Mouse (Mus musculus): ENCODE data around the gene Gm39653. TPM values are rescaled to one million over a fixed set of nuclear protein-coding genes. Genes with fewer than 3 reads are reported as not detected.
A peak's percentile ranks its signal among the peaks of the same experiment; 100 is the strongest.

Gm39653 gene
- total RNA-seq, 1 experiment from 2014 or later, result not detected

DNA sequence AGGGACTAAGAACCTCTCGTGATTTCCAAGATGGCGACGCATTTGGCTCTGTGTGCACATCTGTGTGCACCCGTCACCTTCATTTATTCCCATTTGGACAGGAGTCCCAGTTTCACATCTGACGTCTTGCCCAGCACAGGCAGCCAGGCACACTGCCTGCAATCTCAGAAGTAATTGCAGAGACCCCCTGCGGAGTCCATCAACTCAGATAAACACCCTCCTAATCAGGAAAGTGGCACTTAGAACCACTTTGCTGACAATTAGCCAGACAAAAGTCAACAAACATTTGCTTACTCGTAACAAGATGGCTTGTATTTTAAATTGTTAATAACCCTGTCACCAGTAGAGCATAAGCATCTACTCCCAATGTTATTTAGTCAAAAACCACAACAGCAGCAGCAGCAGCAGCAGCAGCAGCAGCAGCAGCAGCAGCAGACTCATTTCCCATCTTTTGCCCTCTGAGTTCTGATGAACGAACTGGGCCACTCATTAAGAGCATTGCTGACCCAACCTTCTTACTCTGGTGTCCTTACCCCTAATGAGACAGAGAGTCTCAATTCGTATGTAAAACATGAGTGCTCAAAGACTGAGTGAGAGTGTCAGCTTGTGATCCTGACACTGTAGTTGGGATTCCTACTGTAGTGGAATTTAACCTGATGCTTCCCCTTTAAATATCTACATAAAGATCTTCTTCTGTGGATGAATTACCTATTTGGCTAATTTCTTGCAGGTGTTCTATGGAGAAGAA lies 51.6 kb downstream of the Gm39653 start:
- ATAC-seq (replicated peaks in 1 of 2; ENCODE audit: insufficient read depth in 1 of 2, low FRiP score in 2 of 2, low TSS enrichment in 1 of 2, low read depth in 1 of 2, poor library complexity in 2 of 2, severe bottlenecking in 2 of 2), result no peak

DNA sequence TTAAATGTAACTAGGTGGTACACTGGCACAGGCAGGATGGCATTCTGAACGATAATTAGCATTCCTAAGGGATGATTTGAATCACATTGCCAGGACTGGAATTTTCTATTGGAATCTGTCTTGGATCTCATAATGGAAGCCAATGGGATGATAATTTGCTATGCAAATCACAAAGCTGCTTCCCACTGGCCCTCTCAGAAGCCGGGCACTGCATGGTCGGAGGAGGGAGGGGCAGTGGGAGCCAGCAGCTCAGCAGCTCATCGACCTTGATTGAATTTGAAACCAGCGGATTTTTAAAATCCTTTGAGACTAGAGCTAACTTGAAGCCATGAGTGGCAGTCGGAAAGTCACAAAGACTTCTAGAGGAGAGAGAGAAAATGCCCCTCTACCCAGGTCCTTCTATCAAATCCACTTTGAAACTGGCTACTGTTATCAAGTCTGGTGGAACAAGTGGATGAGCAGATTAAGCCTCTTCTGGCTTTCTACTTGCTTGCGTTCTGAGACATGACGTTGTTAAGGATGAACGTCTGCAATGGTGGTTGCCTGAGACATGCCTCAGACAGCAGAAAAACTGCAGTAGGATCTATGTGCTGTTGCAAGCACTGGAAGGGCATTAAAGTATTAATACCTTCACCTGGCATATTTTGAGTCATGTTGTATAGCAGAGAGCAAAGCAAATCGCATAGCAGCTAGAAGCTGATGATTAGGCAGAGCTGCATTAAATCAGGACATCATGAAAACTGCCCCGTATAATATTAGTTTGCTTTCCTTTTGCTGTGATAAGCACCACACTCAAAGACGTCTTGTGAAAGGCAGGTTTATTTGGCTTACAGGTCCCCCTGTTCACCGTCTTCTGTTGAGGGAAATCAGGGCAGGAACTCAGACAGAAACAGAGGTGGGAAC lies 52.4 kb downstream of the Gm39653 start:
- no peak for ATAC-seq (replicated peaks in 1 of 2; ENCODE audit: insufficient read depth in 1 of 2, low FRiP score in 2 of 2, low TSS enrichment in 1 of 2, low read depth in 1 of 2, poor library complexity in 2 of 2, severe bottlenecking in 2 of 2)

DNA sequence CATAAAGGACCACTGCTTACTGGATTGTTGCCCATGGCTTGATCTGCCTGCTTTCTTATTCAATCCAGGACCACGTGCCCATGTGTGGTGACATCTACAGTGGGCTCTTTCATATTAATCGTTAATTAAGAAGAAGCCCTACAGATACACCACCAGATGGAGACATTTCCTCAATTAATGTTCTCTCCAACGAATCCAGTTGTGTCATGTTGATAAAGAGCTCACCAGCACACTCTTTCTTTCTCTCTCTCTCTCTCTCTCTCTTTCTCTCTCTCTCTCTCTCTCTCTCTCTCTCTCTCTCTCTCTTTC lies 53.0 kb downstream of the Gm39653 start:
- ATAC-seq (replicated peaks in 1 of 2; ENCODE audit: insufficient read depth in 1 of 2, low FRiP score in 2 of 2, low TSS enrichment in 1 of 2, low read depth in 1 of 2, poor library complexity in 2 of 2, severe bottlenecking in 2 of 2), result peak; percentile 71 to 72

Other genes with a start within 250 kb of the Gm39653 start
- not detected in 2 replicates for gene Adam23, start 170.1 kb upstream of the Gm39653 start, total RNA-seq (2017)
- gene Dytn, start 71.0 kb downstream of the Gm39653 start, total RNA-seq (2017), result not detected in 2 replicates
- gene Mdh1b, start 114.3 kb downstream of the Gm39653 start, total RNA-seq (2017), result not detected in 2 replicates
- gene Fastkd2, start 114.6 kb downstream of the Gm39653 start, total RNA-seq (2017), result 28.6 and 32.8 TPM in 2 replicates
- gene 4933402D24Rik, start 153.3 kb downstream of the Gm39653 start, total RNA-seq (2017), result not detected in 2 replicates

Measured in hematopoietic stem cell, adult 5-6 weeks (primary cell).